Mouse (Mus musculus) gastrocnemius, postnatal 14 days (tissue): ENCODE results near the gene Tekt4. TPM values are rescaled to one million over a fixed set of nuclear protein-coding genes. Genes with fewer than 3 reads are reported as not detected.

ENCODE experiments used
- DNase-seq: peaks from one replicate; pipeline ENCODE4 v3.0.0; 2021; ENCODE audit warnings: mixed read lengths
- intact Hi-C: fragments of 180-260 bp; cut with DNase I; formaldehyde crosslinking; loops from one replicate; pipeline ENCODE4 v1.15.1; 2025; ENCODE audit warnings: low total_unique reads
- long read RNA-seq, 2 experiments: library from polyadenylated mRNA; stranded (forward); transcript quantifications; one replicate each; pipeline ENCODE4 v2.0.0; 2021
- total RNA-seq, 2 experiments: library from RNA; stranded (reverse); gene quantifications; 2 replicates each; pipeline ENCODE4 v1.2.3; 2021

Gene Tekt4
- total RNA-seq, result not detected
- long read RNA-seq, experiment 1, result 0 reads
- long read RNA-seq, experiment 2, result 0 reads

DNA sequence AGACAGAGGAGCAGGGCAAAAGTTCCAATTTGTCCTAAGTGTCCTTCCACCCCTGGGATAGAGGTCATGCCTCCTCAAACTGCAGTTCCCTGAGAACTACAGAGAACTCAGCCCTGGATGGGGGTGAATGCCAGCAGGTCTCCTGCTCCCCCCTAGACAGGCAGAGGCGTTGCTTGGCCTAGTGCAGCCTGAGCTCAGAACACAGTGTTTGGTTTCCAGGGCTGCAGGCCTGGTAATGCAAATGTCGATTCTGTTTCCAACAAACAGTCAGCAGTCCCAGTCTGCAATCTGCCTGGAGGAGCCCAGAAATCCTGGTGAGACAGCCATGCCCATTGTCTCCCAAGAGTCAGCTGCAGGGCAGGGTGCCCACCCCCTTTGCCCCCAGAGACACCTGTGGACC lies at the start of gene Tekt4:
Gene Tekt4 (plus strand): TSS at position 344 of the 400 bp plus-strand sequence.
- no peak for DNase-seq
- intact Hi-C loops, result no loop called here

- intact Hi-C loops, result loop anchor here (10.0 kb wide), 1 partner anchor 289 kb away; no protein-coding TSS in a partner anchor
- no peak for DNase-seq
Measured at GRCm38 (mm10) chr17:25405224-25405895, 49.1 kb upstream of the Tekt4 start.

DNA sequence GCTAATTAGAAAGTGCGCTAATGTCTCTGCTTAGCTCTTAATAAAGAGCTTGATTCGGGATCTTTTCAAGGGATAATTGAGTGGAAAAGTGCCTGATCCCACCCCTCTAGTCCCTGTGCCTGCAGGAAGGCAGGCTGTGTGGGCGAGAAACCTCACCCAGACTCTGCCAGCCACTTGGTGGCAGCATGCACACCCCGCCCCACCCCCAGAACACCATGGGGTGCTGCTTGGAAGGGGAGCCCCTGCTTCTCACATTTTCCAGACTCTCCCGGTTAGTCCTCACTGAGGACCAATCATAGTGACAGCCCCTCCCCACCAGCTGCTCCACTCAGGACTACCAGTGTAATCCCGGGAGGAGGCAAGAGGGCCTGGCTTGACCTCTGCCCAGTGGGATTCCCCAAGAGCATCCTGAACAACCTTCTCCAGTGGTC lies 48.4 kb upstream of the Tekt4 start:
- DNase-seq, result no peak
- intact Hi-C loops, result loop anchor here (10.0 kb wide), 1 partner anchor 289 kb away; no protein-coding TSS in a partner anchor

DNA sequence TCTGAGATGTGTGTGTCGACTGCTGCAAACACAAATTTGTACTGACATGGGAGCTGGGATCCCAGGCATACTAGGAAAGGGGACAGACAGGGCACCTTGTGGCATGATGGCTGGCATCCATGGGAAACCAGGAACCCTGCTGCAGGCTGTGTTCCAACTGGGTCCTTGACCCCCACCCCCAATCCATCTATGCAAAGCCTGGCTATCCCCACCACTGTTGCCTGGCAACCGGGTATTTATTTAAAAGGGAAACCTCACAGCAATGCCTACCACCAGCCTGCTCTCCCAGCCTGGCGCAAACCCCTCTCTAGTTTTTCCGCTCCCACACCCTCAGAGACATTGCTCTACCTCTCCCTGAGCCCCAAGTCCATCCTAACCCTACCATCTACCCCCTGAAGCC lies 47.1 kb upstream of the Tekt4 start:
- no peak for DNase-seq
- intact Hi-C loops, result loop anchor here (10.0 kb wide), 1 partner anchor 287 kb away; no protein-coding TSS in a partner anchor

GRCm38 (mm10) chr17:25408302-25408999 lies 46.0 kb upstream of the Tekt4 start:
- DNase-seq, result no peak
- intact Hi-C loops, result loop anchor here (10.0 kb wide), 1 partner anchor 286 kb away; no protein-coding TSS in a partner anchor

- intact Hi-C loops, result loop anchor here (10.0 kb wide), 1 partner anchor 285 kb away; no protein-coding TSS in a partner anchor
Measured at GRCm38 (mm10) chr17:25409621-25410020, 44.8 kb upstream of the Tekt4 start.

GRCm38 (mm10) chr17:25410180-25410579 lies 44.2 kb upstream of the Tekt4 start:
- intact Hi-C loops, result no loop called here

More at GRCm38 (mm10) chr17:25409621-25410020, 44.8 kb upstream of the Tekt4 start:
- no peak for DNase-seq

DNA sequence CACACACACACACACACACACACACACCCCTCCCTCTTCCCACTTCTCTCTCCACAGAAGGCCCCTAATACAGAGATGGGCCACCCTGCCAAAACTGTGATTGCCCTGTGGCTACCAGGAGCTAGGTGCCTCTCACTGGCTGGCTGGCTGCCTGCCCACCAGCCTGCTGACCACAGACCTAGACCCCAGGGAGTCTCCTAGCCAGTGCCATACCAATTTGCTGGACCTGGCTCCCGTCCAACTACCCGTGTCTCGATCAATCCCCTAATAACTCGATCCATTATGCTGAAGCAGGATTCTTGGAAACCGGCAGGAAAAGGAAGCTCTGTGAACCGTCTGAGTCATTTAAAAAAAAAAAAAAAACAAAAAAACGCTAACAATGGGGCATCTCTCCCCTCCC lies 43.6 kb upstream of the Tekt4 start:
- no peak for DNase-seq
- intact Hi-C loops, result no loop called here

More at GRCm38 (mm10) chr17:25410180-25410579, 44.2 kb upstream of the Tekt4 start:
- DNase-seq, result no peak

DNA sequence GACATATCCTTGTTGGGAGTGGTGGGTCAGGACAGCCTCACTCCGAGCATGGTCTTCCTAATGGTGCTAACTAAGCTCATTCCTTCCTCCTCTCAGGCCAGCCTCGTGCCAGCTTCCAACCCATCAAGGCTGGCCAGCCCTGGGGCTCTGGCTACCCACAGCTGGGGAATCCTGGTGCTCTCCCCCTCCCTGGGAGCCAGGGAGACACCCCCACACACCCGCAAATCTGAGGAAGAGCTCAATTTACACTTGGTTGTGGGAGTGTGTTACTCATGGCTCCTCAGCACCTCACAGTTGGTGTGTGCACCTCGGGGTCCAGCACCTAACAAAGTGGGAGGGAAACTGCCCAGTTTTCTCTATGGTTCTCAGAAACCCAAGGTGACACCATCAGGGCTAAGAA lies 43.2 kb upstream of the Tekt4 start:
- DNase-seq, result no peak
- intact Hi-C loops, result no loop called here

GRCm38 (mm10) chr17:25414209-25414608 lies 40.2 kb upstream of the Tekt4 start:
- intact Hi-C loops, result no loop called here
- DNase-seq, result no peak

DNA sequence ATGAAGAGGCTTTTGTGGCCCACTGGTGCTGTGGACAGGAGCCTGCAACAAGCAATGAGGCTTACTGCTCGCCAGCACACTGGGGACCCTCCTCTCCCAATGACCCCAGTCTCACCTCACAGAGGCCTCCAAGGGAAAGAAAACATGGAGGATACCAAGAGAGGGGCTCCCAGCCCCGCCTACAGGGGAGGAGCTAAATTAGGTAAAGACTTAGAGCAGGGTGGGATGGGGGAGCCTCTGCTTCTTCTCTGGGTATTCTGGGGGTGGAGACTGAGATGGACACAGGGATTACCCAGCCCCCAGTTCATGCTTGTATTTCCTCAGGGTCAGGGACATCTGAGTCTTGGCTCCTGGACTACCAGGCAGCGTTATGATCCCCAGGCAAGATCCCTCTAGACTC lies 39.5 kb upstream of the Tekt4 start:
- intact Hi-C loops, result no loop called here
- DNase-seq, result no peak

DNA sequence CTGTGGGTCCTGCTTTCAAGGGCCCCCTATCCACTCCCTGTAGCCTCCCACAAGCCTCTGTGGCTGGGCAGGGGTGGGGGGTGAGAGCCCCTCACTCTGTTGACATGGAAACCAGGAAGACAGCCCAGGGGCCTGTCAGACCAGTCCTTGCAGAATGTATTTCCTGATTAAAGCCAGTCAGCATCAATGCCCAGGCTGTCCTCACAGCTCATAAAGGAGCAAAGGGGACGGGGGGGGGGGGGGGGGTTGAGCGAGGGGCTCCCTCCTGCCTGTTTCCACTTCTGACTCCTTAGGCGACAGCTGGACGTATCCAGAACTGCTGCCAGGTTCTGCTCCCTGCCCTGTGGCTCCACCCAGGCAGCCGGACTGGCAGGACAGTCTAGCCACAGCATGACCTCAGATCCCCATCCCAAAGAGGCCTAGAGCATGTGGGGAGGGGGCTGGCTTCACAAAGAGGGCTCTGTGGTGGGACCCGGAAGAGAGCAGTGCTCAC lies 38.9 kb upstream of the Tekt4 start:
- DNase-seq, result peak; percentile 28
- intact Hi-C loops, result no loop called here

DNA sequence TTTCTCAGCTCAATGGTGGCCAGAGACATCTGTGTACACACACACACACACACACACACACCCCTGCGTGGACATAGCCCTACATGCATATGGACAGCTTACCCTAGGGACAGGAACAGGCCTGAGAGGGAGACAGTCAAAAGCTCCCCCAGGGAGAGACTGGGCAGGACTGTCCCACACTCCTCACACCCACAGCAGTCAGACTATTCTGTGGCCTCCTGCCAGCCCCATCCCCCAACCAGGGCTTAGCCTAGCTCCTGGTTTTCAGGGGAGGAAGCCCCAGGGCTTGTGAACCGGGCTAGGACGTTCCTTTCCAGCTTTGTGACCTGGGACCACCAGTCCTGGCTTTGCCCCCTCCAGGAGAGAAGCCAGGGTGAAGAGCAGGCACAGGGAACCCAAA lies 38.2 kb upstream of the Tekt4 start:
- intact Hi-C loops, result no loop called here

GRCm38 (mm10) chr17:25417990-25418389 lies 36.4 kb upstream of the Tekt4 start:
- intact Hi-C loops, result no loop called here
- no peak for DNase-seq

More for the DNA sequence above, 38.2 kb upstream of the Tekt4 start:
- DNase-seq, result no peak

GRCm38 (mm10) chr17:25418926-25419325 lies 35.5 kb upstream of the Tekt4 start:
- intact Hi-C loops, result no loop called here
- no peak for DNase-seq

GRCm38 (mm10) chr17:25420998-25421397 lies 33.4 kb upstream of the Tekt4 start:
- intact Hi-C loops, result no loop called here
- no peak for DNase-seq

DNA sequence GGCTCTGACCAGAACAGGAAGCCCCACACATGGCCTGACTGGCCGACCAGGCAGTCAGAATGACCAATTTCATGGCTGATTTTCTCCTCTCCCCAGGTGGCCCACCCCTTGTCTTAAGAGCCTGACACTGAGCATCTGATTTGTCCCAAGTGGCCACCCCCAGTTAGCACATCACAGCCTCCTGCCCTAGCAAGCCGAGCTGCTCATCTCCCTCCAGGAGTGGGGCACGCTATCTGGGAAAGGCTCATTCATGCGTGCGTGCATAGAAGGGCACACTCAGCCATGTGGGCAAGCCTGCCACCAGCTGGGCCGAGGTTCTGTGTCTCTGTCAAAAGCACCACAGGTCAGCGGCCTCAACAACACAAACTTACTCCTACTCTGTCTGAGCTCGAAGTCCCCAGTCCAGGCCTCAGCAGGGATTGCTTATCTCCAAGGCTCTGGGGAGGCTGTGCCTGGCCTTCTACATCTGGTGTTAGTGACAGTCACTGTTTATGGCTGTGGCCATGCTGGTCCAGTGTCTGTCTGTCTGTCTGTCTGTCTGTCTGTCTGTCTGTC lies 29.8 kb upstream of the Tekt4 start:
- intact Hi-C loops, result no loop called here
- no peak for DNase-seq

DNA sequence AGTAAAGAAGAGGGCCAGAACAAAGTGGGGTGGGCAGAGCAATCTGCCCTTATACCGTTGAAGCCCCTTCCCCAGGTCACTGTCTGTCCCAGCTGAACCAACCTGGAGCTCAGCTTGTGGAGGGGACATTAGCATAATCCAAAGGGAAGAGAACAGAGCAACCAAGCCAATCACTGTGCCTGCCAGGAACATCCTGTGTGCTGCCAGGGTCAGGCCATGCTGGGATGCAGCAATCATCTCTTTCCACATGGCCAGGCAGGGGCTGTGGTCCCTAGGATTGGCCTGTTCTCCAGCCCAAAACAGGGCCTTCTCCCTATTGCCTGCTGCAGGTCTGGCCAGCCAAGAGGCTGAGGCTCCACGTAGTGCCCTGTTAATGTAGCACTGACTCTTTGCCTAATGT lies 28.4 kb upstream of the Tekt4 start:
- intact Hi-C loops, result no loop called here
- no peak for DNase-seq

DNA sequence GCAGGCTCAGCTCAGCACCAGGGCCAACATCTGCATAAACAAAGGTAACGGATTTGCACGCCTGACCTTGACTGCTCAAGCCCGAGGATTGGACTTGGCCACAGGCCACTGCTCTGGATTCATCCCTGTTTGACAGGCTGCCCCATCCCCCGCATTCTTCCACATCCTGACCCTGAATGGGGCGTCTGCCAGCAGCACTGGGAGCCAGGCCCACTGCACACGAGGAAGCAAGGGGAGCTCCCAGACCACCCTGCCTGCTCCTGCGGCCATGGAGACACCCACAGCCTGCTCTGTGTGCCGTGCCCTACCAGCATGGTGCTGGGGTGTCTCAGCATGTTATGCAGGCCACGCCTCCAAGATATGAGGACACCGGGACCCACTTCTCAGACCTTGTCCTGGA lies 27.0 kb upstream of the Tekt4 start:
- DNase-seq, result peak; percentile 25
- intact Hi-C loops, result no loop called here

DNA sequence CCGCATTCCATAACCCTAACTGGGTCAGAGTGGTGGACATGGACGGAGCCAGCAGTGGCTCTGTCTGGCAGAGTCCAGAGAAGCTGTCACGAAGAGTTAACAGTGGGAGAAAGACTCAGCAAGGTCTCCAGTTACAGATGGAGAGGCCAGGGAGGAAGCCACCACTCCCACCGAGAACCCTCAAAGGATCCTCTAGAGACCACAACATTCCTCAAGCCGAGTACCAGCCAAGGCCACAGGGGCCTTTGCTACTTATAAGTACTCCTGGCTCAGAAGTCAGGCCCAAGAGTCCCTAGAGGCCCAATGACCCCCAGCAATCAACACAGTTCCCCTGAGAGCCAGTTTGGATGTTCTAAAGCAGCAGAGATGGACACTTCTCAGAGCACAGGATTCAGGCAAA lies 25.2 kb upstream of the Tekt4 start:
- intact Hi-C loops, result no loop called here
- no peak for DNase-seq
